Mouse (Mus musculus) MEL (cell line): ENCODE measurements at regions not wholly inside any gene's neighbourhood (a gene's known extent, or its start where the extent isn't known, plus 50 kb on each side); places are given as distances from the start of the nearest gene placed in this dataset.

Experiments used
- DNase-seq: peaks from one replicate; pipeline ENCODE4 v3.0.0; 2011; ENCODE audit warnings: low read depth, low spot score
- H3K27ac ChIP-seq: 2 replicates; pipeline ENCODE4 v1.5.1; 2012; ENCODE audit warnings: low read depth, mild to moderate bottlenecking, control low read depth, low read length, moderate library complexity; ENCODE audit not compliant: control insufficient read depth
- H3K27me3 ChIP-seq, 2 experiments: fragments of 150-350 bp in 1 of 2; sonication (generic) in 1 of 2; 2 replicates each; pipeline ENCODE4 v1.6.1; 2012; ENCODE audit warnings: low read length in 2 of 2, mild to moderate bottlenecking in 2 of 2, improper control_type of control experiment in 1 of 2, moderate library complexity in 1 of 2; ENCODE audit not compliant: insufficient read depth in 2 of 2, control insufficient read depth in 1 of 2
- H3K36me3 ChIP-seq, 2 experiments: 2 replicates each; pipeline ENCODE4 v1.6.1; 2012 to 2014; ENCODE audit warnings: low read length in 2 of 2, improper control_type of control experiment in 1 of 2, inconsistent platforms in 1 of 2, mild to moderate bottlenecking in 1 of 2; ENCODE audit not compliant: insufficient read depth in 2 of 2, control insufficient read depth in 1 of 2
- H3K4me1 ChIP-seq, 2 experiments: fragments of 150-350 bp in 1 of 2; sonication (generic) in 1 of 2; 2 replicates each; pipeline ENCODE4 v1.6.1; 2012; ENCODE audit warnings: low read length in 2 of 2, improper control_type of control experiment in 1 of 2, mild to moderate bottlenecking in 1 of 2; ENCODE audit not compliant: insufficient read depth in 2 of 2, control insufficient read depth in 1 of 2
- H3K4me3 ChIP-seq, 2 experiments: fragments of 150-350 bp in 1 of 2; sonication (generic) in 1 of 2; 2 replicates each; pipeline ENCODE4 v1.5.1; 2012; ENCODE audit warnings: low read depth in 2 of 2, low read length in 2 of 2, mild to moderate bottlenecking in 2 of 2, moderate library complexity in 2 of 2, control low read depth in 1 of 2, improper control_type of control experiment in 1 of 2; ENCODE audit not compliant: control insufficient read depth in 1 of 2, insufficient read depth in 1 of 2
- H3K79me2 ChIP-seq: 2 replicates; pipeline ENCODE4 v1.6.1; 2012; ENCODE audit warnings: mild to moderate bottlenecking, low read length, moderate library complexity; ENCODE audit not compliant: control insufficient read depth, poor library complexity, insufficient read depth
- H3K9ac ChIP-seq: 2 replicates; pipeline ENCODE4 v1.6.1; 2012; ENCODE audit warnings: low read depth, mild to moderate bottlenecking, control low read depth, low read length, moderate library complexity; ENCODE audit not compliant: control insufficient read depth, poor library complexity, severe bottlenecking
- H3K9me3 ChIP-seq: fragments of 150-350 bp; sonication (generic); replicated peaks from 2 replicates; pipeline ENCODE4 v1.6.1; 2012; ENCODE audit warnings: mild to moderate bottlenecking, low read length, improper control_type of control experiment, moderate library complexity; ENCODE audit not compliant: insufficient read depth
- CHD2 ChIP-seq: IDR thresholded peaks from 2 replicates; pipeline ENCODE4 v1.6.1; 2011; ENCODE audit warnings: low read length, improper control_type of control experiment
- ETS1 ChIP-seq: IDR thresholded peaks from 2 replicates; pipeline ENCODE4 v1.6.1; 2012; ENCODE audit warnings: low read depth, mild to moderate bottlenecking, inconsistent platforms, low read length, improper control_type of control experiment, moderate library complexity
- JUND ChIP-seq: IDR thresholded peaks from 2 replicates; pipeline ENCODE4 v1.6.1; 2011; ENCODE audit warnings: low read depth, mild to moderate bottlenecking, improper control_type of control experiment, low read length
- KAT2A ChIP-seq: conservative IDR thresholded peaks from 2 replicates; pipeline ENCODE4 v1.6.1; 2012; ENCODE audit warnings: low read depth, low read length, improper control_type of control experiment, inconsistent platforms
- MAX ChIP-seq: IDR thresholded peaks from 2 replicates; pipeline ENCODE4 v1.6.1; 2011; ENCODE audit warnings: low read length, improper control_type of control experiment
- MEF2A ChIP-seq: IDR thresholded peaks from 2 replicates; pipeline ENCODE4 v1.6.1; 2014; ENCODE audit warnings: low read depth, mild to moderate bottlenecking, inconsistent platforms, low read length, improper control_type of control experiment; ENCODE audit not compliant: poor library complexity, insufficient replicate concordance, severe bottlenecking; ENCODE audit errors: extremely low read depth
- MXI1 ChIP-seq: IDR thresholded peaks from 2 replicates; pipeline ENCODE4 v1.6.1; 2011; ENCODE audit warnings: mild to moderate bottlenecking, low read depth, low read length, improper control_type of control experiment
- MYB ChIP-seq: IDR thresholded peaks from 2 replicates; pipeline ENCODE4 v1.6.1; 2011; ENCODE audit warnings: mild to moderate bottlenecking, low read depth, low read length, improper control_type of control experiment
- MYC ChIP-seq: IDR thresholded peaks from 2 replicates; pipeline ENCODE4 v1.6.1; 2011; ENCODE audit warnings: low read depth, mild to moderate bottlenecking, low read length, improper control_type of control experiment, moderate library complexity
- NRF1 ChIP-seq: IDR thresholded peaks from 2 replicates; pipeline ENCODE4 v1.6.1; 2014; ENCODE audit warnings: low read depth, mild to moderate bottlenecking, inconsistent platforms, low read length, improper control_type of control experiment, moderate library complexity; ENCODE audit not compliant: poor library complexity, insufficient read depth, severe bottlenecking
- RAD21 ChIP-seq: IDR thresholded peaks from 2 replicates; pipeline ENCODE4 v1.6.1; 2011; ENCODE audit warnings: mild to moderate bottlenecking, low read depth, low read length, improper control_type of control experiment
- SIN3A ChIP-seq: IDR thresholded peaks from 2 replicates; pipeline ENCODE4 v1.6.1; 2012; ENCODE audit warnings: low read length, improper control_type of control experiment, inconsistent platforms
- TBP ChIP-seq: IDR thresholded peaks from 2 replicates; pipeline ENCODE4 v1.8.0; 2011; ENCODE audit warnings: low read depth, low read length, improper control_type of control experiment
- USF1 ChIP-seq: IDR thresholded peaks from 2 replicates; pipeline ENCODE4 v1.6.1; 2014; ENCODE audit warnings: low read depth, mild to moderate bottlenecking, inconsistent platforms, low read length, improper control_type of control experiment, moderate library complexity
- USF2 ChIP-seq, 2 experiments: IDR thresholded peaks; 2 replicates each; pipeline ENCODE4 v1.6.1; 2011 to 2012; ENCODE audit warnings: improper control_type of control experiment in 2 of 2, low read length in 2 of 2, borderline replicate concordance in 1 of 2, inconsistent platforms in 1 of 2, low read depth in 1 of 2, mild to moderate bottlenecking in 1 of 2; ENCODE audit not compliant: insufficient read depth in 1 of 2
- ZC3H11A ChIP-seq: IDR thresholded peaks from 2 replicates; pipeline ENCODE4 v1.6.1; 2012; ENCODE audit warnings: low read depth, mild to moderate bottlenecking, inconsistent platforms, low read length, improper control_type of control experiment
- ZNF384 ChIP-seq: IDR thresholded peaks from 2 replicates; pipeline ENCODE4 v1.6.1; 2012; ENCODE audit warnings: low read depth, mild to moderate bottlenecking, inconsistent platforms, low read length, improper control_type of control experiment

DNA sequence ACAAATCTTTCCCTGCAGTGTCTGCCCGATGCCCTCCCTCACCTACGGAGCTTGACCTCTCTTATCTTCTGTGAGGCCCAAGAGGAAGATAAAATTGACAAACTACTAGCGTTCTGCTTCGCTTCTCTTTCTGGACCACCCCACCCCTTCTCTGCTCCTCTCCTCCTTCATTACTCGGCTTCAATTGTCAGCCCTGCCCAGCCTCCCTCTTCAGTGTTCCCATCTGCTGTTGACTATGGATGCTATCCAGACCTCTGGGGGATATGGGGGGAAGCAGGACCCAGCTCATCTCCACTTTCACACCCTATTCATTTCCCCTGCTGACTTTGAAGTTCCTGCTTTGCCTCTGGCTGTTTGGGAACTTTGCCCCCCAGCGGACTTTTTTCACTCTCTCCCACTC is 214.5 kb downstream of the Dact1 start:
- Histone ChIP-seq H3K27ac (no peak overlapping the region), H3K27me3 (no peaks in the 10 kb centered on the region), H3K4me3 (no peak overlapping the region), H3K9ac (no peak overlapping the region), H3K4me1 (no peaks in the 10 kb centered on the region), H3K79me2 (no peaks in the 10 kb centered on the region), H3K9me3 (no peaks in the 10 kb centered on the region), H3K36me3 (no peaks in the 10 kb centered on the region)
- DNase-seq: no peak
- TF ChIP-seq USF1: no peak
- no peak for TF ChIP-seq RAD21
- TF ChIP-seq MYC: no peak
- TF ChIP-seq NRF1: no peak
- no peak for TF ChIP-seq MAX
- TF ChIP-seq MXI1: no peak

DNA sequence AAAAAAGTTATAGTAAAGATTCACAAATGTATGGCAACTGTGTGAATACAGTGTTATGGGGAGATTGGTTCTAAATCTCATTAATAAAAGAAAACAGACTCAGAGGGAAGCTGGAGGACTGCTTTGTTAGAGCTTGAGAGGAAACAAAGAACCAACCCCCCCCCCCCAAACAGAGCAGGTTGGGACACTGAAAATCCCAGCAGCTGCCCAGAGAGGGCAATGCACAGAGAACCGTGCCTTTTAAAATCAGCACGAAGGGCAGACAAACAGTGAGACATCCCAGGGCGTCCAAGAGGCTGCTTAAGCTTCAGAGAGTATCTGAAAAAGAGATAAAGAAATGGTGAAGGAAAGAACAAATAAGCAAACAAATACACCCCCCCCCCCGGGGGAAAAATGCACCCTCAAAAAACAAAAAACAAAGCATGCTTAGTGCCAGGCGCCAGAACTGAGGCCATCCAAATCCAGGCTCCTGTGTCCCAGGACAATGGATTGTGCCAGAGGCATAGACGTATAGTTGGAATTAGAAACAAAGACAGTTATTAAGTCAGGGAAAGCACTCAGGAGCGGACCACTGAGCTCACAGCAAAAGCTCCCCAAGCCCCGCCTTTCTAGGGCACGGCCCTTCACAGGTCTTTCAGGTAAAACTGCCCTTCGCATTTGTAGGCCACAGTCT is 215.7 kb downstream of the Dact1 start:
- Histone ChIP-seq H3K4me3 (no peak overlapping the region), H3K9me3 (no peaks in the 10 kb centered on the region), H3K79me2 (no peaks in the 10 kb centered on the region), H3K27me3 (no peaks in the 10 kb centered on the region), H3K4me1 (no peaks in the 10 kb centered on the region), H3K9ac (no peak overlapping the region), H3K27ac (no peak overlapping the region), H3K36me3 (no peaks in the 10 kb centered on the region)
- no peak for DNase-seq
- no peak for TF ChIP-seq USF2 (IDR thresholded peaks at IDR 0.05; ENCODE audit: borderline replicate concordance in 1 of 2, insufficient read depth in 1 of 2, low read depth in 1 of 2, low read length in 2 of 2)
- TF ChIP-seq JUND: no peak
- no peak for TF ChIP-seq MEF2A
- no peak for TF ChIP-seq MXI1
- no peak for TF ChIP-seq ETS1
- no peak for TF ChIP-seq KAT2A
- TF ChIP-seq TBP: no peak
- no peak for TF ChIP-seq ZC3H11A
- no peak for TF ChIP-seq SIN3A
- no peak for TF ChIP-seq USF1
- TF ChIP-seq CHD2: no peak
- TF ChIP-seq MYB: no peak
- no peak for TF ChIP-seq ZNF384
